Mouse (Mus musculus) spleen, postnatal 4 days (tissue): ENCODE measurements around the gene Etv5.

Experiments
- DNase-seq, 2 experiments: peaks; one replicate each; pipeline ENCODE4 v3.0.0; 2022; ENCODE audit warnings: low spot score in 2 of 2

Gene Etv5

DNA sequence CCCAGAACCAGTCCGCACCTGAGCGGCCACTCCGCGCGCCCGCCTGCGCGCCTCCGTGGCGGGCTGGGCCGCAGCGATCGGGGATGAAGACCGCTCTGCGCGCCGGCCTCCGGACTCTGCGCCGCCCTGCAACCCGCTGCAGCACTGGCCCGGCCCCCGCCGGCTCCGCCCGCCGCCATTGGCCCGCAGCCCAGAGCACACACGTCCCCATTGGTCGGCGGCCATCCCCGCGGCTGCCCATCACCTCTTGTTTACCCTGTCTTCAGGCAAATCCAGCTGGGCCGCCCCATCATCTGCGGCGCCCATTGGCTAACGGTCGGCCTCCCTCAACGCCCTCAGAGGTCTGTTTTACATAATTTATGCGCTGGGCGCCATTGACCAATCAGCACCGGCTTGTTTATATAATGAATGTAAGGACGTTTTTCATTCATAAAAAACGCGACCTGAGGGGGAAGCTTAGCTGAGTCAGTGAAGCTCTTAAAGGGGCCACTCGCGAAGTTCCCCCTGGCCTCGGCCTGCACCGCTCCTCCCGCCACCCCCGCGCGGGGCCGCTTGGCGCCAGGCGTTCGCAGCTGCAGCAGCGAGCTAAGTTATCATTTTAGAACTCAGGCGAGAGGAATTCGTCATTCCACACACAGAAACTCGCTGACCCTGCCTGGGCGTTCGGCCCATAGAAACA lies at the start of gene Etv5:
Gene Etv5, minus strand, starts transcription at position 221 of the 679 bp plus-strand sequence.
- peak; percentile 96 to 97 for DNase-seq

DNA sequence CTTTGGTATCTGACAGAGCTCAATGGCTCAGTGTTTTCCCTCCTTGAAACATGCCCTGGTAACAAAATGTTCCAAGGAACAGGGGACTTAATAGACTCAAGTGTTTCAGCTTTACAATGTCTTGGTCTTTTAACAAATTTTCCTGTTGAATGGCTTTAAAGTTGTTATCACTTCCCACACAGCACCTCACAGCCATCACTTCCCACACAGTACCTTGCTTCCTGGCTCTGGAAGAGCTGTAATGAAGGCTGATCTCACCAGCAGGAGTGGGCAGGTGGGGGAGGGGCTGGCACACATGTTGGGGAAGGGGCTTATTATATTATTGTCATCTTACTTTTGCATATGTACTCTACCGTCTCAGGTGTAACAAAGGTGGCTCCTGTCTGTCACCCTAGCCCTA lies 44.4 kb upstream of the Etv5 start:
- DNase-seq: no peak

DNA sequence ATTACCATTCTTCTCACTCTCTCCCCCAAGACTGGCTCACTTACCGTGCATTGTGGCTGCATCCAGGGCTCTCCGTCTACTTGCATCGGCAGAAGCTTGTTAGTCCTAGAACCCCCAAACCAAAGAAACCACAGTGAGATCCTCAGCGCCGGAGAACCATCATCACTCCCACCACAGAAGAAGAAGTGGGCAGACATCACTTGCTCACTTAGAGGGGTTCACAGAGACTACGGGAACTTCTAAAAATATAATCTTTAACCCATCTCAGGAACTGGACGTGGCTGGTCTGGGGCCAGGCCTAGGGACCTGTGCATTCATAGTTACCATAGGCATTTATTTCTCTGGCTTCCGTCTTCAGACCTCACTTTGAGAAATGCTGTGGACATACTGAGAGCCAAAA lies 39.8 kb upstream of the Etv5 start:
- no peak for DNase-seq

DNA sequence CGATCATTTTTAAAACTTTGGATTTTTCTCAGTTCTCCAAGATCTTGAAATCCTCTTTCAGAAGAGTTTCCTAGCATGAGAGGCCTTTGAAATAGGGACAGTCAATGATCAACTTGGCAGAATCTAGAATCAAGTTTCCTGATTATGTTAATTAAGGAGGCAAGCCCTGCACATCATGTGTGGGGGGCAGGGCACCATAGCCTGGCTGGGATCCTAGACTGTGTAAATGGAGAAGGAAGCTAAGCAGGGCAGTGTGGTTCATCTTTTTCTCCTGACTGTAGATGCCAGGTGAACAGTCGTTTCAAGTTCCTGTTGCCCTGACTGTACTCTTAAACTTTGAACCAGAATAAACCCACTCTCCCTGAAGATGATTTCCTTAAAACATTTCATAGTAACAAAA lies 32.2 kb upstream of the Etv5 start:
- no peak for DNase-seq

DNA sequence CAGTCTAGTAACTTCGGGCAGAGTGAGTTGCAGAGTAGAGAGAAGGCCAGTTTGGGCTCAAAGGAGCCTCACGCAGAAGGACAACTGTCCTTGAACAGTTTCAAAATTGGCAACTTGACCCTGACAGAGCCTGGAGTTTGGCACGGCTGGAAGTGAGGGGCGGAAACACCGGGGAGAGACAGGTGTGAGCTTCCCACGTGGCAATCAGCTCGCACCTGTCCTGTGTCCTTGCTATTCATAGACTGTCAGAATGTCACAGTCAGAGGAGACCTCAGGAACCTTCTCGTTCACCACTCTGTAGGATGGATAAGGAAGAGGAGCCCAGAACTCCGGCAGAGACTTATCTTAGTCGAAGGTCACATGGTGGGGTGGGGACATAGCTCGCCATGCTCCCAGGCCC lies 29.9 kb upstream of the Etv5 start:
- no peak for DNase-seq

DNA sequence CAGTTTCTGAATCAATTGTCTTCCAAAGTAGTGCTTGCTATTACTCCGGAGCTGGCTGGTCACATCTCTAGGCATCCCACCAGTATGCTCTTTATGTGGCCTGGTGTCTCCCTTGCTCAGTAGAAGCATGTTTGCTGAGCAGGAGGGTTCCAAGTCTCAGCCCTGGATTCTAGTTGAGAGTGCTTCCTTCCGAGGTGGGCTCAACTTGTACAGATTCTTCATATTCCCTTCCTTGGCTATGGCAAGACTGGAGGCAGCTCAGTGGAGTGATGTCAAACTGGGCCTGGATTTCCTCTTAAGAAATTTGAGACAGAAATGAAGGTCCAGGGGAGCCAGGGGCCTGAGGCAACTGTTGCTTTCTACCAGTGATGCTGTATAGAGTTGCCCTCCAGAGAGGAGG lies 27.6 kb upstream of the Etv5 start:
- DNase-seq: no peak

DNA sequence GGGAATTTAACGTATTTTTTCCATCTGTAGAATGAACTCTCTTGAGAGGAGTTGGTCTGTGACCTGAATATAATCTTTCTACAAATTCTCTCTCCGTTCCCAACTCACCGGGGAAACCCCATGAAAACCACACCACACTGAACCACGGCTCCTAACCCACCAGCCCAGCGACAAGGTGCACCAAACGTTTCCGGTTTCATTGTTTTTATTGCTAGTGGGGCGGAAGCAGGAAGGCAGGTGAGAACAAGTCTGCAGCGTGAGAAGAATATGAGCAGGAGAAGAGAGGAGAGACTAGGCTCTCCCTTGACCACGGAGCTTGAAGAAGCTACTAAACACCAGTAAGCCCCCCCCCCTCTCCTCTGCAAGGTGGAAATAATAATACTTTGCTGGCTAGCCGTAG lies 26.9 kb upstream of the Etv5 start:
- DNase-seq: no peak

DNA sequence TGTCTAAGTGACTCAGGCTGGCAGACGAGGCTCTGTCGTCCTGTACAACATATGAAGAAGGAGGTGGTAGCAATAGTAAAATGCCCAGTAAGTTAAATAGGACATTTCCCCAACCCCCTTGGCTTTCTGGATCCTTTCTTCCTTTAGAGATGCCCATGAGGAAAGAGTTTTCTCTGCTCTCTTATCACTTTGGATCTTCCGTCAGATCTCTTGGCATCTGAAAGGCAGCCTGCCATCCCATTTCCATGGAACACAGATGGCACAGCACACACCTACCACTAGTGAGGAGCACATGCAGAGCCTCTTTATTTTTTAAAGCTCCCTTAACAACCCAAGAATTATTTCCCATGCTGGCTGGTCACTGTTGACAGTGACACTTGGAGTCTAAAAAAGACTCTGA lies 22.7 kb upstream of the Etv5 start:
- DNase-seq: no peak

DNA sequence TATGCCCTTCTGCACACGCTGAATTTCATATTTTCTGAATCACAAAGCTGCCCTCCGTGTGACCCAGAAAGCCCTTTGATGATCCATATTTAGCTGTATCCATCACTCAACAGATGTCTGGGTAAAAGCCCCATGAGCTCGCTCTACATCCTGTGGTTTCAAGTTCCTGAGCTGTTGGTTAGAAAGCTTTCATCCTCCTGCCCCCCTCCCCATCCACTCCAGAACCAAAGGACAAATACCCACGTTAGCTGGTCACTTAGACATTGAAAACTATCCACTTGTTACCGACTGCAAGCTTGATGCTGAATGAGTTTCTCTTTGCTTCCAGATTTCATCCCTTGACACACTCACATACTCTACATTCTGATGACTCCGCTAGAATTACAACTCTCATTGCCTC lies 22.2 kb upstream of the Etv5 start:
- DNase-seq: no peak

DNA sequence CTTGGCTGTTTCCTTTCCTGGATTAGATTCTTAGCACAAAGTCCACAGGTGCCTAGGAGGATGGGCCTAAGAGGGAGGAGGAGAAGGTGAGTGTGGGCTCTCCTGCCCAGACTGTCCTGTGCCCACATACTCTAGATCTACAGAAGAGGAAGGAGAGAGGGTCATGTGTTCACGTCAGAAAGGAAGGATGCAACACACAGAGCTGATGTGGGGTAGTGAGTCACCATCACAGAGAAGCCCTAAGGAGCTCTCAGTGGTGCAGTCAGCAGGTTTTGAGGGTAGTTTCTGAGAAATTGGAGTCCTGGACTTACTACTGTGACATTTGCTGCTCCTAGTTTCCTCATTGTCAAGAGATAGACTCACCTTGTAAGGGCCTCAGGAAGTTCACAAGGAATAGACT lies 21.4 kb upstream of the Etv5 start:
- no peak for DNase-seq

DNA sequence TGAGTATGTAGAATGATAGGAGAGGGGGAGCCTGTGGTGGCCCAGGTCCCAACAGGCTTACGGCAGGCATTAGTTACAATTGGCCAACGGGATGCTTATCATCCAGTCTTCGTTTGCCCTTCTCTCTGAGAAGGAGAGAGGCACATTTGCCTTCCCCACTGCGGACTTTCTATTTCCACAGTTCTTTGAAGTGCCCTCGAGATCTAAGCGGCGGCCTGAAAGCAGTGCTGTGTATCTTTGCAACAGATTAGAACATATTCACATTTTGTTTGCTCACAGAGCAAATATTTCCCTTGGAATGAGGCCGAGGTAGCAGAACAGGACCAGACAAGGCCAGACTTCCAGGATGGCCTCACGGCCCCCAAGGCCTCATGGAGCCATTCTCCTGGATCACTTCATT lies 12.6 kb upstream of the Etv5 start:
- DNase-seq: no peak

DNA sequence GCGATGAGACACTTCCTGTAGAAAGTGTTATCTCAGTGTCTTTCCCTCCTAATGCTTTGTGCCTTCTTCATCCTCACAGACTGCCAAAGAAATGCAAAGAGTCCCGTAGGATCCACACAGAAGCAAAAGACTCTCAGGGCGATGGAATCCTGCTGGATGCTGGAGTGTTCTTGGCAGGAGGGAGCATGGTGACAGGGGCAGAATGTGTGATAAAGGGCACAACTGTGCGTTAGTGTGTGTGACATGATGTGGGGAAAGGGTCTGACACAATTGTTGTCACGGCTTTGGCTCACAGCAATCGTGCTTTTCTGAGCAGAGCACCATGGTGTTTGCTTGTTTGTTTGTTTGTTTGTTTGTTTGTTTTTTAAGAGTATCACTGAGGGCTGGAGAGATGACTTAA lies 8.6 kb upstream of the Etv5 start:
- no peak for DNase-seq

DNA sequence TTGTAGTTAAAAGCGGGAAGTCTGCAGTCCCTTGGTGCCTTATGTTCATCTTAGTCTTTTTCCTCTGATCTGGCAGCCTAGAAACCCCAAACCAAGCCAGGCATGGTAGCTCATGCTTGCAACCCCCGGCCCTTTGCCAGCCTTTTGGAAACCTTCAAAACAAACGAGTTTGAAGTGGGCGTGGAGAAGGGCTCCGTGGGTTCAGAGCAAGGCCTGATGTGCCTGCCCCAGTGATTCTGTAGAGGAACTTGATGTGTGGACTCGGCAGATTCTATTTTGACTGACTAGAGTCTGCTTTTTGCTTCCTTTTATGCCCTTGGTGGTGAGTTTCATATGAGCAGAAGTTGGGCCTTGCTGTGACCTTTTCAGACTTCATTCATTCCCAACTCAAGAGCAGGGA lies 5.3 kb upstream of the Etv5 start:
- DNase-seq: peak in 1 of 2 experiments; percentile 20

DNA sequence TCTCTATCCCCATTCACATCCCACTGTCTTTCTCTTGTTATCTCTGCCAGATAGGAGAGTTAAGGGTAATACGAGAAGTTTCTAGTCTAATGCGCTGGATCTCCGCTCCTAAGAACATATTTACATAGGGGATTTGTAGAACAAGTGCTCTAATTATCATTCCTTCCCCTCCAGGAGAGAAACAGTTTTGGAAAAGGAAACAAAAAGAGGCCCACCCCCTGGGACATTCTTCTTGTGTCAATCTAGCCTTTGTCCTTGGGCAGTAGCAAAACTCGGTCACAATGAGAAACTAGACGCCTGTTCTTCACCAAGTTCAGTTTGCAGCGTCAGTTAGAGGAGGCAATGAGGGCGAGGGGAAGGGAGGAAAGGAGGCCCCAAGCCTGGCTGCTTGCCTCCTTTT lies 2.7 kb upstream of the Etv5 start:
- DNase-seq: no peak

DNA sequence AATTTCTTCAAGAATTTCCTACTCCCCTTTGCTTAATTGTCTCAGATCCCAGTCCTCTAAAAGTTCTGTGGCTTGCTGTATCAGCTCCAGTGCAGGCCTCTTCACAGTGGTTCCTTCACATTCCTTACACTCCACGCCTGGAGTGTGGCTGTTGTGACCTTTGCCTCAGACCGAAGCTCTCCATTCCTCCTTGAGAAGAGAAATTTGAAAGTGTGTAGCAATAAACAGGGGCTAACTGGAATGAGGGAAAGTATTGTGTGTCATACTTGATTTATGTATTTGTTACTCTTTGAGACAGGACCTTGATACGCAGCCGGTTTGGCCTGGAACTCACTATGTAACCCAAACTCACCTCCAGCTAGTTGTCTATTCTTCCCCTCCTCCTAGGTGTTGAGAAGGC lies 1.8 kb upstream of the Etv5 start:
- DNase-seq: no peak

DNA sequence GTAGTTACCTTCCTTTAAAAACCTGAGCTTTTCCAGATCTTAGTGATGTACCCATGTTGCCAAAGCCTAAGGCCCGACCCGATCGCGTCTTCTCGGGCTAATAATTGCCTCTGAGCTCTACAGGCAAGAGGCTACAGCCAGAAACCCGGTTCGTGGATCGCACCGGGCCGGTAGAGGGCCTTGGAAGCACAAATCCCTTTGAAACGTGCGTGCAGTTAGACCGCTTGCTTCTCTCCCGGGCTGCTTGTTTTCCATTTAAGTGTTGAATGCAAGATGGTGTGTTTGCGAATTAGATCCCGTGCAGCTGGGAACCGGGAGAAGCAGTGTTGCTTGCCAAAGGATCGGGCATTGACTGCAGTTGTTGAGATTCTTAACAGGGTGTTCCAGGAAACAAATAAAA lies 750 bp upstream of the Etv5 start:
- peak; percentile 22 to 64 for DNase-seq

DNA sequence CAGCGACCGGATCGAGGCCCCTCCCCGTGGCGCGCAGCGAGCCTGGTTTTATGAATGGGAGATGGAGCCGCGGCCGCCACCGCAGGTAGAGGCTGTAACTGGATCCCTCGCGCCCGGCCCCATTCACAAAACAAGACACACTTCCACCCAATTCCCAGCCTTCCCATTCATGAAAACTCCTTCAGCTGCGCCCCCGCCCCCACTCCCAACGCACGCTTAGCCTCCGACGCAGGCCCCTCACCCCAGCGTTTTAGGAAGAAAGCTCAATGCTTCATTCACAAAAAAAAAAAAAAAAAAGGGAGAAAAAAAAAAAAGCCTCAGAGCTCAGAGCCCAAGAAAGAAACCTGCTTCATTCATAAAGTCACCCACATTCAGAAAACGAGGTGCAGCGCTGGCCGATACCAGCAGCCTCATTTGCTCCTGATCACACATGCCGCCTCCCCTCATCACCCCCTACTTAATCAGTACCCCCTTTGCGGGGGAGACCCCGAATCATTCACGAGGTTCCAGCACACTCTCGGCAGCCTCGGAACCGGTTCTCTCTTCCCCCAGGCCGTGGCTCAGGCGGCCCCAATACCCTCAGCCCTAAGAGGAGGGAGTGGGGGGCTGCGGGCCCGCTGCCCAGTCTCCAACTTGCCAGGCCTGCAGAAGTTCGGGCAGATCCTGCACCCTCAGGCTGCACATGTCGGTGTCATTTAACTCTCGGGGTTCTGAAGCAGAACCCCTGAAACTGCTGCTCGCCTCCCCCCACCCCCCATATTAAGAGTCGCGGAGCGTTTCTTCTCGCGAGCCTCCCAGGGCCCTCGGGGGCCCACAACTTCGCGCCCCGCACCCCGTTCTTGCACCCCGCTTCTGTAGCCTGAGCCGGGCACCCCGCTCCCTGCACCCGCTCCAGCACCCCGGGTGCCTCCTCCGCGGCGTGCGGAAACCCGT lies 812 bp downstream of the Etv5 start:
- peak; percentile 49 to 80 for DNase-seq

DNA sequence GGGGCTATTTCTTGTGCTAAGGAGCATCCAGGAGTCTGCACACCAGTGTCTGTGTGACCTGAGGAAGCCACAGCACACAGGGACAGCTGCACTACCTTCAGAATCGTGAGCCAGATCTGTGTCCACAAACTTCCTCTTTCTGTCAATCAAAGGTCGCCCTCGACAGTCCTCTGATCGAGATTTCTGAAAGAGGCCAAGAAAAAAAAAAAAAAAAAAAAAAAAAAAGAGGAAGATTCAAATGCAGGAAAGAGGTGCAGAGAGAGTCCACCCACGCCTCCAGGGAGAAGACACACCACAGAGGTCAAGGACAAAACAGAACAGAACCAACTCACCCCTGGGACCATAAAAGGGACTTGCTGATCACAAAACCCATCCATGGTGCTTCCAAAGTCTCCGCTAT lies 3.4 kb downstream of the Etv5 start:
- no peak for DNase-seq

DNA sequence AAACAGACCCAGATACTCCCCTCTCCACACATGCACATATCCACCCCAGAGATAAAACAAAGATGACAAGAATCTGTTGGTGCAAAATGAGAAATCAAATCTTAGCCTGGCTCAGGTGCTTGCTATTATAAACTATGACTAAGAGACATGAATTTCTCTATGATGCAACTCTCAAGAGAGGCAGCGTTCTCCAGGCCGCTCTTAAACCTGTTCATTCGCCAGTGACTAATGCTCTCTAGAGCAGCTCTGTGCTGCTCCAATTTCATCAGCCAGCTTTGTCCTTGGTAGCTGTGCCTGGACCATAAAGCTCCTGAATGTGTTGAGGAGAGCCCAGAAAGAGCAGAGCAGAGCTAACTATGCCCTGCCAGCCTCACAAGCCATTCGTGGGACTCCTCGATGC lies 5.0 kb downstream of the Etv5 start:
- DNase-seq: no peak

DNA sequence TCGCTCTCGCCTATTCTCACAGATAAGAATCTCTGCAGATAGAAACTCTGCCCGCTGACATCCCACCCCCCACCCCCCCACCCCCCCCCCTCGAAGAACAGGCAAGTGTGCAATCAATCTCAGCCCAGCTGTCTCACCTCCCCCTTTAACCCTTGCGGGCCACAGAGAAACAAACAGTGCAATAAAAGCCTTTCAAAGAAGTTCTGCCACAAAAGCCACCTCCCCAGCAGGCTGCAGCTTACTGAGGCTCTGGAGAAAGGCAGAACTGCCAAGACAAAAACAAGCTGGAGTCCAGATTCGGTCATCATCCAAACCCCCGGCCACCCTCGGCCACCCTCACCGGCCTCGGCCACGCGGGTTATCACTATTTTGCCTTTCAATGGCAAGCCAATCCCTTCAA lies 5.6 kb downstream of the Etv5 start:
- DNase-seq: no peak

DNA sequence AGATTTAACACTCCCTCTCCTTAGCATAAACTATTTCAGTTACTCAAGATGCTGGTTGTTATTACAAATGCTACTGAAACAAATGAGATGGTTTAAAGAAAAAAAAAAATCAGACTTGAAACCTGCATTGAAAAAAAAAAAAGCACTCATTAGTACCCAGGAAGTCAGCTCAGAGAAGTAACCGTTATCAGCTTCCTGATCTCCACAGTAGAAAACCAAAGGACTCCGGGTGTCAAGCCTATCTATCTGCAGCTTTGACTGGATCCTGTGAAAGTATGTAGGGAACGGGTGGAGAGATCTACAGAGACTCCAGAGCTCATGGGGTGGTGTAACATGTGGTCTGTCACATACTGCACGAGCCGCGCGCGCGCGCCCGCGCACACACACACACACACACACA lies 7.7 kb downstream of the Etv5 start:
- DNase-seq: no peak

DNA sequence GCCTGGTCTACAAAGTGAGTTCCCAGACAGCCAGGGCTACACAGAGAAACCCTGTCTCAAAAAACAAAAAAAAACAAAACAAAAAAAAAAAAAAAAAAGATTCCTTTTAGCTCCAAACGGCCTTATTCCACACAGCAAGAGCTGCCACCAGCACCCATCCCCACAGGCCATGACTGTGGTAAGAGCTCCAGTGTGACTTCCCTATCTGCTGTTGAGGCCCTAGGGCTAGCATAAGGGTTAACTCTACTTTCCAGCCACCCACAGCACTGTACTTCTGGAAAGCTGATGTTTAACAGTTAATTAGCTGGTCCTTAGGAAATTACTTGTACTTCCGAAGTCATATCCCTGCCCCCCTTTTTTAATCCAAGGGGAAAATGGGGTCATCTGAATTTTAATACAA lies 8.2 kb downstream of the Etv5 start:
- DNase-seq: no peak

DNA sequence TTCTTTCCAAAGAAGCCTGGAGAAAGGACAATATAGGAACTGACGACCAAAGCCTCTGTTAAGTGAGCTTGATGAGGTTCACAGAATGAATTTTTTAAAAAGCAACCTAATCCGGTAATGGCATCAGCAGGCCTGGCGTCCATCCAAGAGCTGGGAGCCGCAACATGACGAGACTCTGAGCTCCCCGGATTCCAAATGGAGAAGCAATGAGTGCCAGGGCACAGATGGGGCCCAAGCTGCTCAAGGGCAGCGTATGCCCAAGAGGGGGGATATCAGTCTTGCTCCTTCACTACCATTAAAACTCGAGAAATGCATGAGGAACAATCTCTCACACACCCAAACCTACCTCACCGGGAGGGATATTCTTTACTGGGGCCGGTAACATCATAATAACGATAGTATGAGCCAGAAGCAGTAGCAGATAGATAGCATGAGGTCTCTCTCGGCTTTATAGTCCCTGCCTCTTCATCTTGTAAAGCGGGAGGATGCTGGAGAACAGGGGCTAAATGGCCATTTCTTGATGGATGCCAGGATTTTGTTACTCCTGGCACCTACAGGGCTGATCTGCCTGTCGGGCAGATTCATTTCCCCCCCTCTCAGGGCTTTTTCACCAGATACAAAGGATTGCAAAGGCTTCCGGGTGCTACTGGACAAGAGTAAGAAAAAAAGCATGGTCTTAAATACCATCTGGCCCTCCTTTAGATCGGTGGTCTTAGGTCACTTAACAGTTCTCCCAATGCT lies 9.1 kb downstream of the Etv5 start:
- DNase-seq: no peak
